Mouse (Mus musculus): Measurements from ENCODE around the gene Xpr1. TPM values are rescaled to one million over a fixed set of nuclear protein-coding genes. Genes with fewer than 3 reads are reported as not detected.
A peak's percentile ranks its signal among the peaks of the same experiment; 100 is the strongest.

The Xpr1 gene
- total RNA-seq, 1 experiment from 2014 or later = 63.3 TPM

DNA sequence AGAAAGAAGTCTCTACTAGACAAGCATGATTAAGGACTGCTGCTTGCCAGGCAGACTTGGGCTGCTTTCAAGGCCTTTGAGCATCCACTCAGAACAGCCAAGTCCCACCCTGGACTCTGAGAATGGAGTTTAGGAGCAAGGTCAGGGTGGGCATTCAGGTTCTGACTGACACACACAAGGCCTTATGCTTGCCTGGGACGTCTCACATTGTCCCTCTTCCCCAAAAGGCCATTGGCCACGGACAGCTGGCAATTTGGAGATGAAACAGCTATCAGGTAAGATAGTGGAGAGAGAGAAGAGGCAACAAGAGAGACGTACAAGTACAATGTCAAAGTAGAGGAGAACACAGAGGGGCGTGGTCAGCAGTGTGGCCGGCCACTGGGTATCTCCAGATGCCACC, 165.6 kb downstream of the Xpr1 start:
- no peak for DNase-seq

DNA sequence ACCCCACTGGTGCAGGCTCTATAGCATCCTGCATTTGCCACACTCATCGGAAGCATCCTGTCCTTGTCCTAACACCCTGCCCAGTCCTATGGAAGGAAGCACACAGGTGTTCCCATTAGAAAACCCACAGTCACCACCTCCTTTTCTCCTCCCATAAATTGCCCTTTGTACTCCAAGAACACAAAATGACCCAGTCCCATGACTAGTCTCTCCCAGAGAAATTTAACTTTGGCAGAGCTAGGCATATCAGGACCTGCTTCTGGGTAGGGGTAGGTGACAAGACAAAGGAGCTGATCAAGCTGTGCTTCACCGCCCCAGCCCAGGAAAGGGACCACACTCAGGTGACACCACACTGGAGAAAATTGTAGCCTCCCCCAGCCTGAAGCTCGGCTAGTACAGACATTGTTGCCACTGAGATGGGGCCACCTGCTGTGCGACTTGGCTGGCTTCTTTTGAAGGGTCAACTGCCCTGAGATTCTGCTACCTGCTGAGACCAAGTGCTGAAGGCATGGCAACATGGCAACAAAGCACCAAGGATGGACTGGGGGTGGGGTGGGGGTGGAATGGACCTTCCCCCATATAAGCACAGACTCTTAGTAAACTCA, 166.6 kb downstream of the Xpr1 start:
- DNase-seq = no peak

- DNase-seq = no peak
These were observed 167.3 kb downstream of the Xpr1 start for GRCm38 (mm10) chr1:155249896-155250295.

- DNase-seq = no peak
These were observed 169.2 kb downstream of the Xpr1 start for GRCm38 (mm10) chr1:155248041-155248440.

DNA sequence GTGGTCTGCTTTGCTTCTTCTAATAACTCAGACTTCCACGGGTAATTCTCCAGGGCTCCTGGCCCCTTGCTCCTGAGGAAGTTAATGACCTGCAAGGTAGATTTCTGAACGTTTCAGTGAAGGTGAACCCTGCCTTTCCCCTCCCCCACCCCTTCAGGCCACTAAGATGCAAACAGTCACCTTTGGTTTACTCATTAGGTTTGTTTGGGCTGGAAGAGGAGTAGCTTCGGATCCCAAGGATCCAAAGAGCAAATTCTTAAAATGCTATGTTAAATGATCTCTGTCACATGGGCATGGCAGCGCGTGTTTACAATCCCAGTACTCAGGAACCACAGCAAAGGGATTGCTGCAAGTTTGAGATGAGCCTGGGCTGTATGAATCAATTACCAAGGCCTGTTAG, 169.8 kb downstream of the Xpr1 start:
- no peak for DNase-seq

- DNase-seq = no peak
These were observed 171.7 kb downstream of the Xpr1 start for GRCm38 (mm10) chr1:155245516-155245915.

DNA sequence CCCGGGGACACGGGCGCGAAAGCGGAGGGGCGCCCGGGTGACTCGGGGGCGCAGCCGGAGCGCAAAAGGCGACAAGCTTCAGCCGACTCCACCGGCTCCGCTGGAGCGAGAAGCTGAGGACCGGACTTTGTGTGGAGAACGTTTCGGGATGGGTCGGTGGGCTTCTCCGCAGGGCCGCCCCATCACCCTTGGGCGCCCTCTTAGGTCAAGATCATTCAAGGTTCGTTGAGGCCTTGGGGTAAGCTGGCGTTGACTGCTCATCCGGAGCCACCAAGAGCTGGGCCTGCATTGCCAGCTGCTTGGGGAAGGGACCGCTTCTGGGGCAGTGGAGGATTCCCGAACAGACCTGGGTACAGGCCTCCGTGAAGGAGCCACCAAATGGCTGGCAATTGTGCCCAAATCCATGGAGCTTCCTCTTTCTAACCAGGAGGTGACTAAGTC, 172.4 kb downstream of the Xpr1 start:
- DNase-seq = peak; percentile 46

GRCm38 (mm10) chr1:155243797-155244770, 173.1 kb downstream of the Xpr1 start, which contains the start of gene BC034090:
BC034090 (minus strand) TSS chr1:155244444.
- peak; percentile 73 for DNase-seq

GRCm38 (mm10) chr1:155242488-155242745, 174.8 kb downstream of the Xpr1 start:
- DNase-seq = no peak

GRCm38 (mm10) chr1:155241701-155242487, 175.3 kb downstream of the Xpr1 start:
- DNase-seq = no peak

GRCm38 (mm10) chr1:155239962-155240717, 177.1 kb downstream of the Xpr1 start:
- DNase-seq = peak; percentile 72

DNA sequence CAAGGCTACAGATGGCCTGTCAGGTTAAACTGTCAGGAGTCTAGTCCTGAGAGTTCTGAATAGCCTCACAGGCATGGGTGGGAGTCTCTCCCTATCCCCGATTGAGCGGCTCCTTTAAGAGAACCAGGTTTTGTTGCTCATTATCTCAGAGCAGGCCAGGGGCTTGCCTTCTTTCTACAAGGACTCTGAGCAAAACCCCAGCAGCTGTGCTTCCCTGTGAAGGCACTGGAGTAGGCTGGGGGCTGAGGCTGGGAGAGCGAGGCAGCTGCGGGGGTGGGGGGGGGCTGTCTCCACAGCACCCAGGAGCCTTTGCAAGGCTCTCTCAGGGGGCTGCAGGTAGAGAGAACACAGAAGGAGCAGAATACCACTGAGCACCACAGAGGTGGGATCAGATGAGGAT, 178.0 kb downstream of the Xpr1 start:
- DNase-seq = no peak

DNA sequence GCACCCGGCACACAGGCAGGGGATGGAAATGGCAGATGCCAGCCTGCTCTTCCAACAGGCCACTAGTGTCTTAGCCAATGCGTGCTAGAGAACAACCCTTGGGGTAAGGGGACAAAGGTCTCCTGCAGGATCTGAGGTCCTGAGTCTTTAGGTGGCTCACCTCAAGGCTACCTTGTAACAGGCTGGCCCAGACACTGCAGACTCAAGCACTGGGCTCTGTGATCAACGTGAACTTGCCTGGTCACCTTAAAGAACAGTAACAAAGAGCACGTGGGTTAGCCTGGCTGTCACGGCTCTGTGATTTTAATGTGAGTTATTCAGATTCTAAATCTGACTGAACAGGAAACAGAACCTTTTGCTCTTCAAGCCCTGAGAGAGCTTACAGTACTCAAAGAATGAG, 179.1 kb downstream of the Xpr1 start:
- no peak for DNase-seq

GRCm38 (mm10) chr1:155237390-155237789, 179.8 kb downstream of the Xpr1 start:
- no peak for DNase-seq

GRCm38 (mm10) chr1:155236306-155237024, 180.8 kb downstream of the Xpr1 start:
- DNase-seq = no peak

DNA sequence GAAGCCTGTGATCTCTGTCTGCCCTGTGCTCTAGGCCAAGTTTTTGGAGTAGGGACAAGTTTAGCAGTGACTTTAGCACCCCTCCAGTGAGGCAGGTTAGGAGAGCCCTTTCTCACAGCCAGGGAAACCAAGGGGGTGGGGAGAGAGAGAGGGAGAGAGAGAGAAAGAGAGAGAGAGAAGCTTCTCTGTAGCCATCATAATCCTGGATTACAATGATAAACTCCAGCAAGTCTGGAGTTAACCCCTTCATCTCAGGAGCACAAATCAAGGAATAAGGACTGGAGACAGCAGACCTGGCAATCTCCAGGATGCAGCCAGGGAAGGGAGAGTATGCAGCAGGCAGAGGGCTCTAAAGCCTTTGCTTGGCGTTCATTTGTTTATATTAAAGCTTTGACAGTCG, 181.6 kb downstream of the Xpr1 start:
- DNase-seq = no peak

DNA sequence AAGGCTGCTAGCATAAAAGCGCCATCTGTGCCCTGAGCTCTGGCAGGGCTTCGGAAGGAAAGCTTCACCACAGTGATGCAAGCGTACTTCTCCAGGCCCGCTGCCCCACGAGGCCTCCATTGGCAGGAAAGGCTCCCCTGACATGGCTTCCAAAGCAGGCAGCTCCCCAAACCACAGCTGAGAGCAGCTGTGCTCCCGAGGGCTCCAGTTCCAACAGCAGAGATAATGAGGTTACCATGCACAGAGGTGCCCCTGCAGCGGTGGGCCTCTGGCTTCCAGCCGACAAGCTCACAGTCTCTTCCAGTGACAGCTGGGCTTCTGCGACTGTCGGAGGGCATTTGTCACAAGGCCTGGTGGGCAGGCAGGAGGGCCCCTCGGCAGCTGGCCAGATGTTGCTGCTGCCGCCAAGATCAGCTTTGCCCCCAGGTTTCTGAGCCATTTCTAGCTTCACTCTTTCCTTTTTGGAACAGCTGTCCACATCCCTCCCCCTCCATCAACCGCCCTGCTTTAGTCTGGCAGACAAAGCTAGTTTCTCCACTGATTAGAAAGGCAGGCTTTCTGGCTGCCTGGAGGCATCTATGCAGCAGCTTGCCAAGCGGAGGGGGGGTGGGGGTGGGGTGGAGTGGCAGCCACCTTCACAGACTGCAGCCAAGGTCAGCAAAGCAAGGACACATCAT, 183.1 kb downstream of the Xpr1 start:
- DNase-seq = peak; percentile 64

DNA sequence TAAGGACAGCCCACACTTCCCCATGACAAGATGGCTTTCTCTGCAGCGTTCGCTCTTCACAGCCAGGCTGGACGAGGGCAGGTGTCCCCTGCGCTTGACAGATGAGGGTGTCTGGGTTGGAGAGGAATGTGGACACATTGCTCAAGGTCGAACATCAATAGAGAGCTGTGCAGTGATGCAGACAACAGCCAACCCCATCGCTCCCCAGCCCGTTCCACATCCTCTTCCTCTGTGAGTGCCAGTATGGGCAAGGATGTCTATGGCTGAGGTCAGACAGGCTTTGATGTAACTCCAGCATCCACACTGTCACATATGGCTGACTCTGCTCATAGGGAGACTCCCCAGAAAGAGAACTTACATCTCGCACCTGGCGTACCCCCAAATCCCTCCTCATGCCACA, 183.8 kb downstream of the Xpr1 start:
- no peak for DNase-seq

- no peak for DNase-seq
These were observed 184.4 kb downstream of the Xpr1 start for GRCm38 (mm10) chr1:155232786-155233185.

DNA sequence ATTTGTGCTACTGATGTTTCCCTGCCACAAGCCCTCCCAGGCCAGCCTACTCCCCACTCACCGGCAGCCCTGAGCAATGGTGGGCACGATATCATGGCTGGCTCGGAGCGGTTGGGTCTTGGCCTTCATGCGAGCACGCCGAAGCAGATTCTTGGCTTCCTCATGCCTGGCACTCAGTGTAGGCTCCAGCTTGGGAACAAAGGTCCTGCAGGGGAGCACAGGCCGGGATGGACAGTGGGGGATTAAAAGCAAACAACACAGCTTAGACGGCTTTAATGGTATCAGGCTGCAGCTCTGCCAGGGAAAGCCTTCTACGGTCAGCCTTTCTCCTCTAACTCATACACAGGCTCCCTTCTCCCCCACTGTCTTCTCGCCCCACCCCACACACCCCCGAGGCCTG, 184.8 kb downstream of the Xpr1 start:
- DNase-seq = no peak

Data from adrenal gland, postnatal 25 days (tissue).